Mouse (Mus musculus) olfactory bulb, adult 2 months (tissue): ENCODE data around the gene Nol4l.

ENCODE experiments used
- CTCF ChIP-seq: fragments of 200-500 bp; IDR thresholded peaks from 2 replicates; pipeline ENCODE4 v1.5.1; 2012; ENCODE audit warnings: low read depth, mild to moderate bottlenecking, low read length, moderate library complexity; ENCODE audit not compliant: insufficient read depth
- POLR2A ChIP-seq: fragments of 200-500 bp; IDR thresholded peaks from 2 replicates; pipeline ENCODE4 v1.6.1; 2012; ENCODE audit warnings: mild to moderate bottlenecking, low read depth, low read length, moderate library complexity; ENCODE audit not compliant: insufficient read depth

- no peak for TF ChIP-seq CTCF
- TF ChIP-seq POLR2A: no peak
Observed at GRCm38 (mm10) chr2:153437306-153437659, 92.5 kb downstream of the Nol4l start.
